Mouse (Mus musculus) liver, embryonic 16.5 days (tissue): ENCODE data around the gene Pask. TPM values are rescaled to one million over a fixed set of nuclear protein-coding genes. Genes with fewer than 3 reads are reported as not detected.

Experiments
- ATAC-seq: fragments of 200-750 bp; cut with Nextera tagmentation; 2 replicates; pipeline ENCODE4 v1.8.0; 2017; ENCODE audit warnings: low read depth, mild to moderate bottlenecking, moderate number of reproducible peaks, moderate library complexity
- H3K27ac ChIP-seq: fragments of 300-500 bp; sonication (generic); 2 replicates; pipeline ENCODE4 v1.5.1; 2014; ENCODE audit warnings: mild to moderate bottlenecking, low read length
- H3K27me3 ChIP-seq: fragments of 300-500 bp; sonication (generic); 2 replicates; pipeline ENCODE4 v1.6.1; 2014; ENCODE audit warnings: low read depth, low read length, mixed read lengths; ENCODE audit not compliant: control insufficient read depth, insufficient read depth
- H3K36me3 ChIP-seq: fragments of 300-500 bp; sonication (generic); 2 replicates; pipeline ENCODE4 v1.6.1; 2014; ENCODE audit warnings: mild to moderate bottlenecking; ENCODE audit not compliant: control insufficient read depth, insufficient read depth
- H3K4me1 ChIP-seq: fragments of 300-500 bp; sonication (generic); 2 replicates; pipeline ENCODE4 v1.6.1; 2014; ENCODE audit warnings: low read depth, low read length, mixed read lengths; ENCODE audit not compliant: control insufficient read depth
- H3K4me2 ChIP-seq: fragments of 300-500 bp; sonication (generic); 2 replicates; pipeline ENCODE4 v1.6.1; 2014; ENCODE audit warnings: low read depth, low read length, mixed read lengths
- H3K4me3 ChIP-seq: fragments of 300-500 bp; sonication (generic); 2 replicates; pipeline ENCODE4 v1.5.1; 2014; ENCODE audit warnings: low read depth, mild to moderate bottlenecking, low read length
- H3K9ac ChIP-seq: fragments of 300-500 bp; sonication (generic); 2 replicates; pipeline ENCODE4 v1.6.1; 2014; ENCODE audit warnings: low read depth, low read length
- H3K9me3 ChIP-seq: fragments of 300-500 bp; sonication (generic); replicated peaks from 2 replicates; pipeline ENCODE4 v1.6.1; 2016; ENCODE audit warnings: low read length; ENCODE audit not compliant: control insufficient read depth
- WGBS: fragments of 180-500 bp; shearing (Covaris S2); extraction: QIAGEN DNeasy Blood & Tissue Kit; methylation state at CpG from one replicate; pipeline ENCODE4 v1.1.7; 2014; ENCODE audit not compliant: insufficient replicate concordance; 5-methylcytosine and 5-hydroxymethylcytosine counted together
- polyA plus RNA-seq: library from polyadenylated mRNA; unstranded; fragments of >200 nt; fragmentation: Nextera tagmentation; extraction: Ambion mirVana; gene quantifications from 2 replicates; pipeline ENCODE4 v1.2.1, GENCODE M21; 2015

The Pask gene
- polyA plus RNA-seq = 5.7 and 5.9 TPM in 2 replicates

- peak within 1 kb of the TSS; percentile 84 for H3K27ac ChIP-seq
- no peaks in the 10 kb centered on the region for H3K27me3 ChIP-seq
- H3K4me1 ChIP-seq = peaks cover 13% of the 10 kb centered on the region
- peak; percentile 92 for ATAC-seq
- no peaks in the 10 kb centered on the region for H3K9me3 ChIP-seq
- H3K4me2 ChIP-seq = peak within 1 kb of the TSS; percentile 94
- peaks cover 5% of the 10 kb centered on the region; the same call in 1 of the 2 replicates for H3K36me3 ChIP-seq
- H3K9ac ChIP-seq = peak within 1 kb of the TSS; percentile 91
- H3K4me3 ChIP-seq = peak within 1 kb of the TSS; percentile 99
- WGBS = under 1% methylated on average over 63 of the region's 63 CpGs
Observed at GRCm38 (mm10) chr1:93342648-93343503, at the start of gene Pask, which contains the start of gene Ppp1r7. Gene Pask (minus strand): TSS chr1:93343482. Gene Ppp1r7 (plus strand): TSS chr1:93342854.

GRCm38 (mm10) chr1:93388906-93389305 lies 45.6 kb upstream of the Pask start:
- Histone ChIP-seq H3K4me1 (no peaks in the 10 kb centered on the region), H3K4me3 (no peak overlapping the region), H3K9me3 (no peaks in the 10 kb centered on the region), H3K27me3 (no peaks in the 10 kb centered on the region), H3K4me2 (no peak overlapping the region), H3K36me3 (no peaks in the 10 kb centered on the region), H3K27ac (no peak overlapping the region), H3K9ac (no peak overlapping the region)
- WGBS = 52% methylated on average over 2 of the region's 2 CpGs
- no peak for ATAC-seq

GRCm38 (mm10) chr1:93387198-93387597 lies 43.9 kb upstream of the Pask start:
- WGBS = 39% methylated on average over 2 of the region's 2 CpGs
- Histone ChIP-seq H3K27ac (no peak overlapping the region), H3K4me1 (no peaks in the 10 kb centered on the region), H3K9ac (no peak overlapping the region), H3K4me3 (no peak overlapping the region), H3K36me3 (no peaks in the 10 kb centered on the region), H3K4me2 (no peak overlapping the region), H3K9me3 (no peaks in the 10 kb centered on the region), H3K27me3 (no peaks in the 10 kb centered on the region)
- ATAC-seq = no peak

GRCm38 (mm10) chr1:93379117-93379516 lies 35.8 kb upstream of the Pask start:
- ATAC-seq = no peak
- Histone ChIP-seq H3K9me3 (no peaks in the 10 kb centered on the region), H3K27ac (no peak overlapping the region), H3K4me2 (no peak overlapping the region), H3K4me3 (no peak overlapping the region), H3K36me3 (no peaks in the 10 kb centered on the region), H3K27me3 (no peaks in the 10 kb centered on the region), H3K4me1 (no peaks in the 10 kb centered on the region), H3K9ac (no peak overlapping the region)
- WGBS = 59% methylated on average over 5 of the region's 5 CpGs

- Histone ChIP-seq H3K4me2 (no peak overlapping the region), H3K27ac (no peak overlapping the region), H3K4me3 (no peak overlapping the region), H3K36me3 (no peaks in the 10 kb centered on the region), H3K4me1 (no peaks in the 10 kb centered on the region), H3K9ac (no peak overlapping the region), H3K9me3 (no peaks in the 10 kb centered on the region), H3K27me3 (no peaks in the 10 kb centered on the region)
- WGBS = 17% methylated on average over 5 of the region's 5 CpGs
- ATAC-seq = no peak
Observed at GRCm38 (mm10) chr1:93377307-93377706, 34.0 kb upstream of the Pask start.

- Histone ChIP-seq H3K27ac (no peak within 1 kb of the TSS), H3K4me2 (no peak within 1 kb of the TSS), H3K4me1 (no peaks in the 10 kb centered on the region), H3K9ac (no peak within 1 kb of the TSS), H3K36me3 (no peaks in the 10 kb centered on the region), H3K9me3 (no peaks in the 10 kb centered on the region), H3K4me3 (no peak within 1 kb of the TSS), H3K27me3 (no peaks in the 10 kb centered on the region)
- no peak for ATAC-seq
- 57% methylated on average over 4 of the region's 4 CpGs for WGBS
Observed at GRCm38 (mm10) chr1:93373665-93374064, 30.4 kb upstream of the Pask start, which contains the start of gene Ano7. Gene Ano7 (plus strand): TSS chr1:93373930.

GRCm38 (mm10) chr1:93365641-93366040 lies 22.4 kb upstream of the Pask start:
- H3K4me2 ChIP-seq = no peak overlapping the region
- no peak overlapping the region for H3K9ac ChIP-seq
- no peak for ATAC-seq
- H3K9me3 ChIP-seq = no peaks in the 10 kb centered on the region
- no peak overlapping the region for H3K27ac ChIP-seq
- H3K27me3 ChIP-seq = no peaks in the 10 kb centered on the region
- peaks cover 30% of the 10 kb centered on the region for H3K36me3 ChIP-seq
- H3K4me3 ChIP-seq = no peak overlapping the region
- no peaks in the 10 kb centered on the region for H3K4me1 ChIP-seq
- 67% methylated on average over 6 of the region's 6 CpGs for WGBS

- no peak overlapping the region for H3K9ac ChIP-seq
- H3K4me2 ChIP-seq = no peak overlapping the region
- H3K4me3 ChIP-seq = no peak overlapping the region
- no peak overlapping the region for H3K27ac ChIP-seq
- H3K9me3 ChIP-seq = no peaks in the 10 kb centered on the region
- ATAC-seq = no peak
- WGBS = 72% methylated on average over 4 of the region's 4 CpGs
- H3K27me3 ChIP-seq = no peaks in the 10 kb centered on the region
- peaks cover 39% of the 10 kb centered on the region for H3K36me3 ChIP-seq
- H3K4me1 ChIP-seq = no peaks in the 10 kb centered on the region
Observed at GRCm38 (mm10) chr1:93362661-93363060, 19.4 kb upstream of the Pask start.

GRCm38 (mm10) chr1:93352724-93353123 lies 9.4 kb upstream of the Pask start:
- Histone ChIP-seq H3K4me1 (no peaks in the 10 kb centered on the region), H3K4me3 (no peak overlapping the region), H3K9me3 (no peaks in the 10 kb centered on the region), H3K36me3 (peaks cover 39% of the 10 kb centered on the region), H3K9ac (no peak overlapping the region), H3K4me2 (no peak overlapping the region), H3K27ac (no peak overlapping the region), H3K27me3 (no peaks in the 10 kb centered on the region)
- 81% methylated on average over 2 of the region's 2 CpGs for WGBS
- ATAC-seq = no peak
